Mouse (Mus musculus): ENCODE measurements around the gene Clec16a. TPM values are rescaled to one million over a fixed set of nuclear protein-coding genes. Genes with fewer than 3 reads are reported as not detected.

The Clec16a gene
- total RNA-seq, 1 experiment from 2014 or later, result 21.5 TPM

DNA sequence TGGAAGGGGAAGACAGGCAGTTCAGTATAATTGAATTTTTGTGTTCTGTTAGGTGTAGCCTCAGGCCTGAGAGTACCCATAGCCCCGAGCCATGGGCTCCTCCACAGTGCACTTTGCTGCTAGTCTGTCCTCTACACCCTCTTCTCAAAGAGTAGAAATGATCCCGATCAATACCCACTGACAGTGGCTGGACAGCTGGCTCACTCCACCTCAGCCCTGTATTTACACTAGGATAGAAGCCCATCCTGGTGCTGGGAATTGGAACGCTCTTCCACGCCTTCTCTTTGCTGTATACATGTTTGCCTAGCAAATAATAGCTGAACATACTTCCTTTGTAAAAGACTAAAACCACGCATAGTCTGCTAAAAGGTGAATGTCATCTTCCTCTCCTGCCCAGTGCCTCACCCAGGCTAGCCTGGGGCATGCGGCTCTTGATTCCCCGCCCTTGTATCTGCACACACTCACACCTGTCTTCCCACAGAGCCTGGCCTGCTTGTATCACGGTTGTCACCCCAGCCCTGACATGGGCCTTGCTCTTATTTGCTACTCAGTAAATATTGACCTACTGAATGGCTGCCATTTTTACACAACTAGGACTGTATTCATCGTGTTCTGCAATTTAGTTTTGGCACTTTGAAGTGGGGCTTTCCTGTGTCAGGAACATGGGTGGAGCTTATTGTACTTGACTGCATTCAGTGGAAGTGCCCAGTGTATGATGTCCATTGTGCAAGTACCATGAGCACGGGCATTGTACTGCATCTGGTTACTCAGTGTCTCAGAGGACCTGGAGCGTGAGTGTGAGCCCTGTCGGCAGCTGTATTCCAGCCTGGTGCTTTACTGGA, 119.0 kb downstream of the Clec16a start:
- no peak for ATAC-seq (ENCODE audit: extremely low read depth, insufficient number of reproducible peaks, low FRiP score, poor library complexity, severe bottlenecking)

DNA sequence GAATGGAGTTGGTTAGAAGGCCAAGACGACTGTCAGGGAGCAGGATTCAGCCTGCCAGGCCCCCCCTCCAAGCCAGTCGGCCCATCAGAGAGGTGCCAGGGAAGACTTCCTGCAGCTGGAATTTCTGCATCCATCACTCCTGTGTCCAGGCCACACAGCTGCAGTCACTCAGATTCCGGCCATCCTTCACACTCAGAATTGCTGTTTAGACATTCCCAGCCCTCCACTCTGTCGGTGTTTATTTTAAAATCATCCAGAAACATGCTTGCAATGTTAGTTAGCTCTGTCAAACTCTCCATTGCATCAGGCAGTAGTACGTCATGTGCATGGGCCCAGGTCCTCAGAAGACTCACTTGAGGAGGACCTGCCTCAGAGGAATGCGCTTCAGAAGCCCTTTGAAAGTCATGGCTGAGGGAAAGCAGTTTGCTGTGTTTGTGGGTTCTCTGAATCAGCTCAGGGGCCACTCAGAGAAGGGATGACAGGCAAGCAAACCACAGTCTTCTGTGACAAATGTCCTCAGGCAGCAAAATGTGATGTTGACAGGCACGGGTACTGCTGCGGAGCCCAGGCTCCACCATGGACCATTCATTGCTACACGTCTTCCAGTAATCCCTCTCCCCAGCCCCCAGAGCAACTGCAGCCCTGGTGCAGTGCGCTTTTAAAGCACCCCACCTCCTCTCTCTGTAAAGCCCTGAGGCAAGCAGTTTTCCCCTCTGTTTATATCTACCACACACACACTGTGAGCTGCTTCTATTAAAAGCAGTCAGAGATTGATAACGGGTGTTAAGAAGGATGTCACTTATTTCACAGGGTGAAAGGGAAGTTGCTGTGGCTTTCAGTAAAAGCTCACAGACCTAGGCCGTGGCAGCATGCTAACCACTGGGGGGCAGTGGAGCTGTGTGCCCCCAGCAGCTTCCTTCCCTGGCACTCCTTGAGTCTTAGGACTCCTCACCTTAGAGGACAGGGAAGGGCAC, 120.1 kb downstream of the Clec16a start:
- ATAC-seq (ENCODE audit: extremely low read depth, insufficient number of reproducible peaks, low FRiP score, poor library complexity, severe bottlenecking), result peak; percentile 33; the same call in 1 of the 2 replicates

DNA sequence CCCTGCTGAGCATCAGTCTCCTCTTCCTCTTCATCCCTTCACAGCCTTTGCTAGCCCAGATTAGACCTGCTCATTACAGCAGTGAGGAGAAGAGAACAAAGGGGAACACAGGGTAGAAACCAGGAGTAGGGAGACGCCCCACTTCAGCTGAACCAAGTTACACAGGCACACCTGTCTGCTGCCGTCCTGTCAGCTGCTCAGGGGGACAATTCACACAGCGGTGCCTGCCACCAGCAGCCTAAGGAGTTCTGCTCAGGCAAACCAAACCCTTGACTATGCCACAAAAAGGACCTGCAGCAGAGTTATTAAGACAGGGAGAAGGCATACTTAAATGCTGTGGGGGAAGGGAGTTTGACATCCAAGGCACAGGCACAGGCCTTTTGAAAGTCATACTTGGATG, 121.6 kb downstream of the Clec16a start:
- ATAC-seq (ENCODE audit: extremely low read depth, insufficient number of reproducible peaks, low FRiP score, poor library complexity, severe bottlenecking), result no peak

- no peak; the same call in 1 of the 2 replicates for ATAC-seq (ENCODE audit: extremely low read depth, insufficient number of reproducible peaks, low FRiP score, poor library complexity, severe bottlenecking)
These were observed 123.3 kb downstream of the Clec16a start for GRCm38 (mm10) chr16:10668453-10668852.

- ATAC-seq (ENCODE audit: extremely low read depth, insufficient number of reproducible peaks, low FRiP score, poor library complexity, severe bottlenecking), result no peak
These were observed 124.0 kb downstream of the Clec16a start for GRCm38 (mm10) chr16:10668991-10669703.

- ATAC-seq (ENCODE audit: extremely low read depth, insufficient number of reproducible peaks, low FRiP score, poor library complexity, severe bottlenecking), result no peak
These were observed 124.8 kb downstream of the Clec16a start for GRCm38 (mm10) chr16:10669936-10670335.

DNA sequence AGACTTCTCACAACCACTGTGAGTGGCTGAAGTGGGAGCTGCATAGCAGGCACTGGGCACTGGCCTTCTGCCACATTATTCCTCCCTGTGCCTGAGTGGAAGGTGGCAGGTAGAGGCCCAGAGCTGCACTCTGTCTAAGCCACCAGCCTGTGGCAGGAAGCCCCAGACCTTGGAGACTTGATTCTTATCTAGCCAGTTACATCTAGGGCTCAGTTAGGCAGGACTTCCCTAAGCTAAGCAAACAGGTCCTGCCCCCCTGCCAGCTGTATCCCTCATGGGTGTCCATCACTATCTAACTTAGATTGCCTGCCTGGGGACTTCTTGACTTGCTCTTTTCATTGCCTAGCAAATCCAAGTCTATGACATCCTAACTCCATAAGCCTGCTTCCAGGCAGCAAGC, 127.4 kb downstream of the Clec16a start:
- ATAC-seq (ENCODE audit: extremely low read depth, insufficient number of reproducible peaks, low FRiP score, poor library complexity, severe bottlenecking), result no peak

GRCm38 (mm10) chr16:10674020-10674419, 128.9 kb downstream of the Clec16a start:
- no peak for ATAC-seq (ENCODE audit: extremely low read depth, insufficient number of reproducible peaks, low FRiP score, poor library complexity, severe bottlenecking)

DNA sequence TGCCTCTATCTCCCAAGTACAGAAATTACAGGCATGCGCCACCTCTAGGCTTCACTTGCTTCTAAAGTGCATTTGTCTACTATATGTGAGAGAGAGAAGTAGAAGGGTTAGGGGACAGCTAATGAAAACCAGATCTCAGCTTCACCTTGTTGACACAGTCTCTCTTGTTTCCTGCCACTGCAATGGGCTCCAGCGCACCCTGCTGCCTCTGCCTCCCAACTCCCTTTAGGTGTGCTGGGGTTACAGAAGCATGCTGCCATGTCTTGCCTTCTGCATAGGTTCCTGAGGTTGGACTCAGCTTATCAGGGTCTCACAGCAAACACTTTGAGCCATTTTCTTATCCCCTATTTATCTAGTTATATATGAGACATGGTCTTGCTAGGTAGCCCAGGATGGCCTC, 129.8 kb downstream of the Clec16a start:
- no peak for ATAC-seq (ENCODE audit: extremely low read depth, insufficient number of reproducible peaks, low FRiP score, poor library complexity, severe bottlenecking)

GRCm38 (mm10) chr16:10675612-10676011, 130.5 kb downstream of the Clec16a start:
- no peak for ATAC-seq (ENCODE audit: extremely low read depth, insufficient number of reproducible peaks, low FRiP score, poor library complexity, severe bottlenecking)

DNA sequence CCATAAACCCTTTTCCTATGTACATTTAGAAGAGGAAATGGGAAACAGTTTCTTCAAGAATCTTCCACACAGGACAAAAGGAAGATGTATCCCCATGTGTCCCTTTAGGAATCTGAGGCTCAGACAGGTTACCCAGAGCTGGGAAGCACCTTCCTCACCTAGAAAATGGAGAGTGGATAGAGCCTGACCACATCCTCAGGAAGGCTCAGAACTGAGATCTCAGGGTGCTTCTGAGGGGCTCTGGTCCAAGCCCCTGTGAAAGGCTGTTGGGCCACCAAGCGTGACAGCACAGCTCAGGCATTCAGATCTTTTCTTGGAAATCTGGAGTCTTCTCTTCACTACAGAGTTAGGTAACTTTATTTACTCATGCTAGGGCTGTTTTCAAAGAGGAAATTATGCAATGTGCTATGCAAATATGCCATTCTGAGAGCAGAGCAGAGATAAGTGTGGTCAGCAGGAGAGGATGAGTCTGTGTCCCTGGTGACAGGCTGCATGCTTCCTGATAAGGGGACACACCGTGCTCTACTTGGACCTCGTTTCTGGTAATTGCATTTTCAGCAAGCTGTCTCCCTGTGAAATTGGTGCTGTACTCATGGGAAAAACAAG, 131.4 kb downstream of the Clec16a start:
- no peak for ATAC-seq (ENCODE audit: extremely low read depth, insufficient number of reproducible peaks, low FRiP score, poor library complexity, severe bottlenecking)

DNA sequence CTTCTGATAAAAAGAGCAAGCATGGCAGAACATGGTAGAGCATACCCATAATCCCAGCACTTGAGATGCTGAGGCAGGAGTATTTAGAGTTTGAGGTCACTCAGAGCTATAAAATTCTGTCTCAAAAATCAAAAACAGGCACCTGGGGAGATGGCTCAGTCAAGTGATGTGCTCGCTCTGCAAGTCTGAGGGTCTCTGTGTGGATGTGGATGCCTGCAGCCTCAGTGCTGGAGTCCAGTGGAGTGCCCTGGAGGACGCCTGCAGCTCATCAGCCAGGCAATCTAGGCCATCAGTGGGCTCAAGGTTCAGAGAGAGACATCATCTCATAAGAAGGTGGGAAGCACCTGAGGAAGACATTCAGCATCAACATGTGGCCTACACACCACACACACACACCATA, 137.4 kb downstream of the Clec16a start:
- no peak for ATAC-seq (ENCODE audit: extremely low read depth, insufficient number of reproducible peaks, low FRiP score, poor library complexity, severe bottlenecking)

DNA sequence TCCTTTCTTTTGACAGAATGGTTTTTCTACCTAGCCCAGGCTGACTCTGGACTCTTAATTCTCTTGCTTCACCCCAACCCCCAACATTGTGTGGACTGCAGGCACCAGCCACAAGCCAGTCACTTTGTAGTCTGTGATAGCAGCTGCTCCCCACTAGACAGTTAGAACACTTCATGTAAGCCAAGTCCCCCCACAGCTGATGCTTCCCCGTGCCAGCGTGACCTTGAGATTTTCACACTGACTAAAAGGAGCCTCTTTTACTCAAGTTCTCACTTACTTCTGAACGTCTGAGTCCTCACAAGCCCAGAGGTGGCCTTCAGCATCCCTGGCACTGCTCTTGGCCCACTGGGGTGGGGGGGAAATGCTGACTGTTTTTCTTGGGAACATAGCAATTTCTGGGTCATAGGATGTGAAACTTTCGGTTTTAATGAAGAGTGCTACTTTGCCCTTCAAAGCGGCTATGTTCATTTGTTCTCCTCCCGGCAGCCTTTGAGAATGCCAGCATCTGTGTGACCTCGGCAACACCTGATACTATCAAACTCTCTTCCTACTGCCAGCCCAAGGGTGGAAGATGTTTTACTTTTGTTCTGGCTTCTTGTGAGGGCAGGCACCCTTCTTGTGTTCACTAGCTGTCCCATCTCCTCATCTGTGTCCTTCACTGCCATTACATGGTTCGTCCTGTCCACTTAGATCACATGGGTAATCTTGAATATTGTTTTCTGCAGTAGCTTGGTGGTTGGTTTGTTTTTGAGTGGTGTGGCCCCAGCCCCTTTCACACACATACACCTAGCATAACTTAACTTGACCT, 138.3 kb downstream of the Clec16a start:
- no peak for ATAC-seq (ENCODE audit: extremely low read depth, insufficient number of reproducible peaks, low FRiP score, poor library complexity, severe bottlenecking)

- ATAC-seq (ENCODE audit: extremely low read depth, insufficient number of reproducible peaks, low FRiP score, poor library complexity, severe bottlenecking), result peak; percentile 23; the same call in 1 of the 2 replicates
These were observed 144.7 kb downstream of the Clec16a start for GRCm38 (mm10) chr16:10689748-10690318.

DNA sequence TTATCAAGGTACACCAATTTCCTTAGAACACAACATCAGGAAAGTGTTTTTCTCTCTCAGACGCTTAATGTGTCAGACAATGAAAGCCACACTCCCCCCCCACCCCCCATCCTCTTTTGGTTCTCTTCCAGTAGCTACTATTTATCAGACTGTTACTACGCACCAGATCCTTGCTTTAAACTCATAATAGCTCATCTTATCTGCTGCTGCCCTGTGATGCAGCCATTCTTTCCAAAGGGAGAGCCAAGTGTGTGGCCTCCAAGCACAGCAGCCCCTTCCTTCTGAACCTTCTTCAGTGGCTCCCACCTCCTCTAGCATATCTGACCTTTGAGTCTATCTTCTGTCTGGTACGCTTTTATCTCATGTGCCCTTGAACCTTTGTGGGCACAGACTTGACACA, 145.3 kb downstream of the Clec16a start:
- ATAC-seq (ENCODE audit: extremely low read depth, insufficient number of reproducible peaks, low FRiP score, poor library complexity, severe bottlenecking), result no peak

DNA sequence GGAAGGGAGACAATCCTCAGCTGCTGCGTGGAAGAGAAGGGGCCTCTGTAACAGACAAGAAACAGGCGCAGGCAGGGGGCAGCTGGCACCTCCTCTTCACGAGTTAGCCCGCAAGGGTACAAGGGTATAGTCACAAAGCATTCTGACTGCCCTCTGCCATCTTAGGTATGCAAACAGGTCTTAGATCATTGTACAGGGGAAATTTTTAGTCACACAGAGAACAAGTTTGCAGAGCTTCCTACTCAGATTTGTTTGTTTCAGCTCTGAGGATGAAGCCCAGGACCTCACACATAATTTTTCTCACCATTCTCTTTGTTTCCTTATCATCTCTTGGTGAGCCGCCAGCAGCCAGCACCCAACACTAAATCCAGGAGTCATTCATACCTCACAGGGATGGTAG, 146.6 kb downstream of the Clec16a start:
- no peak for ATAC-seq (ENCODE audit: extremely low read depth, insufficient number of reproducible peaks, low FRiP score, poor library complexity, severe bottlenecking)

- ATAC-seq (ENCODE audit: extremely low read depth, insufficient number of reproducible peaks, low FRiP score, poor library complexity, severe bottlenecking), result no peak
These were observed 147.7 kb downstream of the Clec16a start for GRCm38 (mm10) chr16:10692848-10693247.

GRCm38 (mm10) chr16:10693424-10693823, 148.3 kb downstream of the Clec16a start:
- ATAC-seq (ENCODE audit: extremely low read depth, insufficient number of reproducible peaks, low FRiP score, poor library complexity, severe bottlenecking), result no peak

Measured in neutrophil, adult 5-6 weeks (primary cell).